Mouse (Mus musculus) bone marrow, adult 2 months (tissue): ENCODE data around the gene Ncl.

Source experiments
- CTCF ChIP-seq: fragments of 200-500 bp; IDR thresholded peaks from 2 replicates; pipeline ENCODE4 v1.5.1; 2011; ENCODE audit warnings: low read length, control low read depth; ENCODE audit not compliant: control insufficient read depth, insufficient read depth
- POLR2A ChIP-seq: fragments of 200-500 bp; IDR thresholded peaks from 2 replicates; pipeline ENCODE4 v1.6.1; 2011; ENCODE audit warnings: low read depth, mild to moderate bottlenecking, control low read depth, low read length, borderline replicate concordance; ENCODE audit not compliant: control insufficient read depth

DNA sequence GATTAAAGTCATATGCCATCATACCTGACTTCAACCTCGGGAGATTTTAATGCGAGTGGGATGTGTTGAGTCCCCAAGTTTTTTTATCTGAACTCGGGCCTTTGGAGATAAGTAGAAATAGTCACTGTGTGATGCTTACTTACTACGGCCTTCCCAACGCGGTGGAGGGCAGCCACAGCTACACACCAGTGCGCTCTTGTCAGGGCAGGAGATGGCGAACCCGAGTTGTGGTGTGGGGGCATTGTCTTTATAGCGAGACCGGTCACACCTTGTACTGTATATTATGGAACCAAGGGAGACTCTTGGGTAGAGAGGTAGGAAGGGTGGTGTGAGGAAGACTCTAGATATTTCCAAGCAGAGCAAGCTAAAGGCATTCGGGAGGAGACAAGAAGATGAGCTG is 1.2 kb upstream of the Ncl start:
- TF ChIP-seq POLR2A (no peak), CTCF (no peak)
